In the genomic region with DNA sequence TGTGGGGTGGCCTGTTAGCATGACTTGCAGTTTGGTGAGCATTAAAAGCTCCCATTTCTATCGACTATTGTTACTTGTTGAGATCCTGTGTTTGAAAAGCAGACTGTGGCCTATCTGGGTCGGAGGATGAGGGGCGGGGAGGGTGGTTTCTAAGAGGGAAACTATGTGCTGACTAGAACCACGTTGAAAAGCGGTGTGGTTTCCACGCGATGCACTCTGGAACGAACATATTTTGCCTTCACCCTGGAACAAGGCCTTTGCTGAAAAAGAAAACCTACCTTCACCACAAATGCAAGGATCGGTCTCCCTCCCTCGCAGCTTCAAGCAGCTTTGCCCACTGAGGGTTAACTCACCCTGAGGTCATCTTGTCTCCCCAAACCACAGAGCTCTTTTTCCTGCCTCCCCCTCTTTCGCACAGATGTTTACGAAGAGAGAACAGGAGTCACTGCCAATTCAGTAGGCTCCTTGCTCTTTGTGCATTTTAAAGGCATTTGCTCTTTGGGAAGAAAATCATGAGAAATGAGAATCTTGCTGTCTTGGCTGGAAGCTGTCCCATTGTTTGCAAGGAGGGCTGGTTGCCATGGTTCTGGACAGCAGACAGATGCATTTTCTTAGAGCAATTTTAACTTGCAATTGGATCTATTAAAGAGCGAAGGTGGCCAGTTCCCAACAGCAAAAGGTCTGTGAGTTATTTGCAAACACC, we compare ENCODE assay signal across 7 mouse cellular contexts.
DNase-seq lines count a peak whose midpoint lies in the region; ATAC-seq and TF ChIP-seq lines count a peak whose summit lies in the region.

No protein-coding gene starts in this region.

- no peaks in the 10 kb centered on the region for H3K36me3 ChIP-seq in lung, embryonic 15.5 days
- H3K36me3 ChIP-seq in embryonic facial prominence, embryonic 12.5 days = no peaks in the 10 kb centered on the region
- no peaks in the 10 kb centered on the region for H3K36me3 ChIP-seq in hindbrain, embryonic 16.5 days (ENCODE audit: control insufficient read depth, insufficient read depth, low read length)
- H3K36me3 ChIP-seq in midbrain, embryonic 15.5 days (replicated peaks) = no peaks in the 10 kb centered on the region

- ATAC-seq in lung, embryonic 15.5 days (ENCODE audit: borderline replicate concordance, extremely low read depth, low FRiP score, low TSS enrichment) = no peak; the same call in 1 of the 2 replicates
- ATAC-seq in embryonic facial prominence, embryonic 12.5 days (ENCODE audit: insufficient number of reproducible peaks, insufficient read depth, low FRiP score, low TSS enrichment) = no peak
- peak; percentile 75 for ATAC-seq in hindbrain, embryonic 16.5 days
- ATAC-seq in midbrain, embryonic 15.5 days (replicated peaks) = peak; percentile 43; the same call in 1 of the 2 replicates

- H3K9ac ChIP-seq in lung, embryonic 15.5 days = no peak overlapping the region
- no peak overlapping the region for H3K9ac ChIP-seq in embryonic facial prominence, embryonic 12.5 days
- peak overlapping the region; percentile 14; the same call in 1 of the 2 replicates for H3K9ac ChIP-seq in hindbrain, embryonic 16.5 days (ENCODE audit: low read depth, low read length)
- no peak overlapping the region for H3K9ac ChIP-seq in midbrain, embryonic 15.5 days

- no peaks in the 10 kb centered on the region for H3K27me3 ChIP-seq in lung, embryonic 15.5 days
- H3K27me3 ChIP-seq in embryonic facial prominence, embryonic 12.5 days = no peaks in the 10 kb centered on the region
- H3K27me3 ChIP-seq in hindbrain, embryonic 16.5 days (replicated peaks; ENCODE audit: control insufficient read depth, insufficient read depth, low read length) = no peaks in the 10 kb centered on the region
- H3K27me3 ChIP-seq in midbrain, embryonic 15.5 days (replicated peaks) = no peaks in the 10 kb centered on the region

- H3K4me3 ChIP-seq in lung, embryonic 15.5 days = no peak overlapping the region
- no peak overlapping the region for H3K4me3 ChIP-seq in lung, adult 2 months (replicated peaks; ENCODE audit: extremely low read depth, low read depth, low read length)
- H3K4me3 ChIP-seq in embryonic facial prominence, embryonic 12.5 days = no peak overlapping the region
- no peak overlapping the region for H3K4me3 ChIP-seq in hindbrain, embryonic 16.5 days (ENCODE audit: low read length)
- no peak overlapping the region for H3K4me3 ChIP-seq in midbrain, embryonic 15.5 days

- no peak overlapping the region for H3K4me2 ChIP-seq in lung, embryonic 15.5 days
- H3K4me2 ChIP-seq in embryonic facial prominence, embryonic 12.5 days (replicated peaks) = no peak overlapping the region
- H3K4me2 ChIP-seq in hindbrain, embryonic 16.5 days (ENCODE audit: low read length) = no peak overlapping the region
- H3K4me2 ChIP-seq in midbrain, embryonic 15.5 days = no peak overlapping the region

- no peak for TF ChIP-seq POLR2A in lung, adult 2 months (IDR thresholded peaks at IDR 0.05; ENCODE audit: borderline replicate concordance, extremely low read depth, low read depth, low read length)

- peak overlapping the region; percentile 61 for H3K27ac ChIP-seq in lung, embryonic 15.5 days
- peak overlapping the region; percentile 77 for H3K27ac ChIP-seq in embryonic facial prominence, embryonic 12.5 days
- H3K27ac ChIP-seq in hindbrain, embryonic 16.5 days (ENCODE audit: low read depth, low read length) = peak overlapping the region; percentile 66
- peak overlapping the region; percentile 48 for H3K27ac ChIP-seq in midbrain, embryonic 15.5 days

- H3K9me3 ChIP-seq in lung, embryonic 15.5 days = no peaks in the 10 kb centered on the region
- H3K9me3 ChIP-seq in embryonic facial prominence, embryonic 12.5 days = no peaks in the 10 kb centered on the region
- H3K9me3 ChIP-seq in hindbrain, embryonic 16.5 days (ENCODE audit: control insufficient read depth, low read length) = no peaks in the 10 kb centered on the region
- no peaks in the 10 kb centered on the region for H3K9me3 ChIP-seq in midbrain, embryonic 15.5 days

- TF ChIP-seq CTCF in lung, adult 2 months (IDR thresholded peaks at IDR 0.05; ENCODE audit: insufficient read depth, low read length) = no peak

- peaks cover 24% of the 10 kb centered on the region; the same call in 1 of the 2 replicates for H3K4me1 ChIP-seq in lung, embryonic 15.5 days
- H3K4me1 ChIP-seq in lung, adult 2 months (ENCODE audit: control insufficient read depth, insufficient read depth, low read length) = peaks cover 2% of the 10 kb centered on the region; the same call in 1 of the 2 replicates
- peaks cover 24% of the 10 kb centered on the region for H3K4me1 ChIP-seq in embryonic facial prominence, embryonic 12.5 days
- peaks cover 11% of the 10 kb centered on the region for H3K4me1 ChIP-seq in hindbrain, embryonic 16.5 days (ENCODE audit: control insufficient read depth, insufficient read depth, low read depth, low read length)
- peaks cover 17% of the 10 kb centered on the region for H3K4me1 ChIP-seq in midbrain, embryonic 15.5 days

- DNase-seq in lung, adult 2 months = no peak
- DNase-seq in c-Kit-positive CD71-positive TER-119-positive erythroid progenitor cells, embryonic 14.5 days (ENCODE audit: low spot score) = no peak
- no peak for DNase-seq in retina, postnatal 1 day

- 49% methylated on average over 13 of the region's 13 CpGs for WGBS in lung, embryonic 15.5 days
- WGBS in lung, adult 2 months = 46% methylated on average over 13 of the region's 13 CpGs
- 46% methylated on average over 13 of the region's 13 CpGs for WGBS in embryonic facial prominence, embryonic 12.5 days
- WGBS in hindbrain, embryonic 16.5 days = 37% methylated on average over 13 of the region's 13 CpGs
- WGBS in midbrain, embryonic 15.5 days = 45% methylated on average over 13 of the region's 13 CpGs

Comparison
In these comparisons a context has a peak if more than half of its experiments do, and no peak if none do; other contexts are left out.
1. ATAC-seq: peak in hindbrain, embryonic 16.5 days (single experiment) and midbrain, embryonic 15.5 days (single experiment); none in lung, embryonic 15.5 days (single experiment) and embryonic facial prominence, embryonic 12.5 days (single experiment).
2. Peak in every context shown above with its lines, with median percentiles within 50 percentile points of each other: H3K27ac ChIP-seq.